Mouse (Mus musculus): Measurements from ENCODE around the gene 1700029F12Rik. TPM values are rescaled to one million over a fixed set of nuclear protein-coding genes. Genes with fewer than 3 reads are reported as not detected.

Gene 1700029F12Rik
- total and polyA plus RNA-seq, 3 experiments, result not detected

GRCm38 (mm10) chr13:97053844-97054243 lies 19.7 kb upstream of the 1700029F12Rik start:
- Histone ChIP-seq H3K9me3 (replicated peaks) (no peaks in the 10 kb centered on the region), H3K27me3 (ENCODE audit: insufficient read depth, low read length) (peaks cover 7% of the 10 kb centered on the region; the same call in 1 of the 2 replicates), H3K4me1 (ENCODE audit: insufficient read depth, low read depth, low read length) (no peaks in the 10 kb centered on the region), H3K36me3 (replicated peaks) (no peaks in the 10 kb centered on the region), H3K4me3 (ENCODE audit: low read depth, low read length) (no peak overlapping the region)
- no peak for ATAC-seq (ENCODE audit: extremely low read depth, insufficient number of reproducible peaks, low FRiP score, poor library complexity, severe bottlenecking)
- TF ChIP-seq POLR2AphosphoS5 (IDR thresholded peaks at IDR 0.05; ENCODE audit: insufficient replicate concordance, low read depth, low read length) (no peak), CTCF (IDR thresholded peaks at IDR 0.05; ENCODE audit: low read depth, low read length) (no peak), GATA2 (IDR thresholded peaks at IDR 0.05; ENCODE audit: borderline replicate concordance, low read depth, low read length) (no peak), TAL1 (conservative IDR thresholded peaks at IDR 0.05; ENCODE audit: low read depth, low read length) (no peak), GATA1 (IDR thresholded peaks at IDR 0.05; ENCODE audit: borderline replicate concordance, low read length) (no peak)
- no peak for DNase-seq (ENCODE audit: low spot score)

DNA sequence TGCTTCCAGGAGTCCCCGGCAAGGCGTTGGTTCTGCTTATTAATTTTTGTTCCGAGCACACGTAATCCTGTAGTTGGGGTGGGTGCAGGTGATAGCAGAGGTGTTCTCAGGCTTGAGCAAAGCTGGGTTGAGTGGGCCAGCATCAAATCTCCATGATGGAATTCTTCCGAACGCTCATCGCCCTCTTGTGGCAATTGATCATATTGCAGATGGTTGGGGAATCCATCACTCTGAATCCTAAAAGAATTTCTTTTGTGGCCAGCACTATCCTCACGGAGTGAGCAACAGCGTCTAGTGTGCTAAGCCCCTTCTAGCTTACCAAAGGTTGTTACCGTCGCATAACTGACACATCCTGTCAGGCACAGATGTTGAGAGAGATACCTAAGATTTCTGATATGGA lies 18.5 kb upstream of the 1700029F12Rik start:
- Histone ChIP-seq H3K9me3 (replicated peaks) (no peaks in the 10 kb centered on the region), H3K27me3 (ENCODE audit: insufficient read depth, low read length) (peaks cover 7% of the 10 kb centered on the region; the same call in 1 of the 2 replicates), H3K4me1 (ENCODE audit: insufficient read depth, low read depth, low read length) (no peaks in the 10 kb centered on the region), H3K4me3 (ENCODE audit: low read depth, low read length) (no peak overlapping the region), H3K36me3 (replicated peaks) (no peaks in the 10 kb centered on the region)
- ATAC-seq (ENCODE audit: extremely low read depth, insufficient number of reproducible peaks, low FRiP score, poor library complexity, severe bottlenecking) (no peak), DNase-seq (ENCODE audit: low spot score) (no peak)
- peak; percentile 68 for TF ChIP-seq CTCF (IDR thresholded peaks at IDR 0.05; ENCODE audit: low read depth, low read length)
- no peak for TF ChIP-seq TAL1 (conservative IDR thresholded peaks at IDR 0.05; ENCODE audit: low read depth, low read length)
- TF ChIP-seq GATA1 (IDR thresholded peaks at IDR 0.05; ENCODE audit: borderline replicate concordance, low read length), result no peak
- TF ChIP-seq GATA2 (IDR thresholded peaks at IDR 0.05; ENCODE audit: borderline replicate concordance, low read depth, low read length), result no peak
- no peak for TF ChIP-seq POLR2AphosphoS5 (IDR thresholded peaks at IDR 0.05; ENCODE audit: insufficient replicate concordance, low read depth, low read length)

DNA sequence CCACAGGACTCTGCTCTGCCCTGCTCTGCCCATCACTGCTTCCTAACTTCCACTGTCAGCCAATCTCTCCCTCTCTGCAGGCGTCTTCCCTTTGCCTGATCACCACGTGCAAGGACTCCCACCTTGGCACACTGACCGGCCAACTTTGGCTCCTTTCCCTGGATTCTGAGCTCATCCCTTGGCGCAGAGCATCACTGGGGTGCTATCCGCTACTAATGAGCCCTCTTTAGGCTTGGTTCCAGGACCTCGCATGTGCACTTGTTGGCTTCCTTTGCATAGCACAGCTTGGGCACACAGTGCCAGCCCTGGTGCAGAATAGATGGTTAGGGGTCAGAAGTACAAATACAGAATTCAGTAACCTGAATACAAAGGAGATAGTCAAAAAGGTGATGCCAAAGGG lies 17.0 kb upstream of the 1700029F12Rik start:
- 0 out of 2 replicates have a peak, but pooled peaks cover 3% of the 10 kb centered on the region for H3K9me3 ChIP-seq (replicated peaks)
- TF ChIP-seq GATA2 (IDR thresholded peaks at IDR 0.05; ENCODE audit: borderline replicate concordance, low read depth, low read length) (no peak), POLR2AphosphoS5 (IDR thresholded peaks at IDR 0.05; ENCODE audit: insufficient replicate concordance, low read depth, low read length) (no peak), GATA1 (IDR thresholded peaks at IDR 0.05; ENCODE audit: borderline replicate concordance, low read length) (no peak), TAL1 (conservative IDR thresholded peaks at IDR 0.05; ENCODE audit: low read depth, low read length) (no peak), CTCF (IDR thresholded peaks at IDR 0.05; ENCODE audit: low read depth, low read length) (no peak)
- DNase-seq (ENCODE audit: low spot score) (no peak), ATAC-seq (ENCODE audit: extremely low read depth, insufficient number of reproducible peaks, low FRiP score, poor library complexity, severe bottlenecking) (no peak)
- H3K27me3 ChIP-seq (ENCODE audit: insufficient read depth, low read length), result peaks cover 7% of the 10 kb centered on the region; the same call in 1 of the 2 replicates
- H3K4me3 ChIP-seq (ENCODE audit: low read depth, low read length), result no peak overlapping the region
- no peaks in the 10 kb centered on the region for H3K36me3 ChIP-seq (replicated peaks)
- H3K4me1 ChIP-seq (ENCODE audit: insufficient read depth, low read depth, low read length), result no peaks in the 10 kb centered on the region

- no peak for TF ChIP-seq GATA2 (IDR thresholded peaks at IDR 0.05; ENCODE audit: borderline replicate concordance, low read depth, low read length)
- no peak for TF ChIP-seq POLR2AphosphoS5 (IDR thresholded peaks at IDR 0.05; ENCODE audit: insufficient replicate concordance, low read depth, low read length)
- no peak for TF ChIP-seq GATA1 (IDR thresholded peaks at IDR 0.05; ENCODE audit: borderline replicate concordance, low read length)
- Histone ChIP-seq H3K36me3 (replicated peaks) (no peaks in the 10 kb centered on the region), H3K27me3 (ENCODE audit: insufficient read depth, low read length) (peaks cover 8% of the 10 kb centered on the region), H3K4me3 (ENCODE audit: low read depth, low read length) (no peak overlapping the region), H3K9me3 (replicated peaks) (no peaks in the 10 kb centered on the region), H3K4me1 (ENCODE audit: insufficient read depth, low read depth, low read length) (no peaks in the 10 kb centered on the region)
- DNase-seq (ENCODE audit: low spot score) (no peak), ATAC-seq (ENCODE audit: extremely low read depth, insufficient number of reproducible peaks, low FRiP score, poor library complexity, severe bottlenecking) (no peak)
Observed at GRCm38 (mm10) chr13:97030075-97030474, 4.1 kb downstream of the 1700029F12Rik start.

DNA sequence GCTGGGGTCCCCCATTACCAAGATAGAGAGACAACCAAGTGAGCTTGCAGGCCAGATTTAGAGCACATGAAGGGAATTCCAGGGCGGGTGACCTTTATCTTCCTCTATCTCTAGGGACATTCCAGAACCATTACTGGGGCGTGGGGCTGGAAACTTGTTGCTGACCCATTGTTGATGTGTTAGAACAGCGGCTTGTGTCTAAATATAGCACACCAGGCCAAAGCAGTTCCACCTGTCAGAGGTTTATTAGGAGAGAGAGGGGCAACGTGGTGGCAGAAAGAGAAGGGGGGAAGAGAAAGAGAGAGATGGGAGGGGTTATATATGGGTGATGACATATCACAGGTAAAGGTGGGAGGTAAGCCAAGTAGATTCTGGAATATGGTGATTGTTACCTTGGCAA lies 12.3 kb downstream of the 1700029F12Rik start:
- Histone ChIP-seq H3K36me3 (replicated peaks) (no peaks in the 10 kb centered on the region), H3K4me1 (ENCODE audit: insufficient read depth, low read depth, low read length) (no peaks in the 10 kb centered on the region), H3K9me3 (replicated peaks) (no peaks in the 10 kb centered on the region), H3K27me3 (ENCODE audit: insufficient read depth, low read length) (peaks cover 4% of the 10 kb centered on the region; the same call in 1 of the 2 replicates), H3K4me3 (ENCODE audit: low read depth, low read length) (no peak overlapping the region)
- no peak for TF ChIP-seq CTCF (IDR thresholded peaks at IDR 0.05; ENCODE audit: low read depth, low read length)
- no peak for DNase-seq (ENCODE audit: low spot score)
- ATAC-seq (ENCODE audit: extremely low read depth, insufficient number of reproducible peaks, low FRiP score, poor library complexity, severe bottlenecking), result no peak

- H3K27me3 ChIP-seq (ENCODE audit: insufficient read depth, low read length), result no peaks in the 10 kb centered on the region; the same call in 1 of the 2 replicates
- H3K36me3 ChIP-seq (replicated peaks), result no peaks in the 10 kb centered on the region
- DNase-seq (ENCODE audit: low spot score) (no peak), ATAC-seq (ENCODE audit: extremely low read depth, insufficient number of reproducible peaks, low FRiP score, poor library complexity, severe bottlenecking) (no peak)
- no peak overlapping the region for H3K4me3 ChIP-seq (ENCODE audit: low read depth, low read length)
- TF ChIP-seq CTCF (IDR thresholded peaks at IDR 0.05; ENCODE audit: low read depth, low read length), result no peak
- no peak for TF ChIP-seq GATA1 (IDR thresholded peaks at IDR 0.05; ENCODE audit: borderline replicate concordance, low read length)
- TF ChIP-seq POLR2AphosphoS5 (IDR thresholded peaks at IDR 0.05; ENCODE audit: insufficient replicate concordance, low read depth, low read length), result no peak
- no peak for TF ChIP-seq GATA2 (IDR thresholded peaks at IDR 0.05; ENCODE audit: borderline replicate concordance, low read depth, low read length)
- no peak for TF ChIP-seq TAL1 (conservative IDR thresholded peaks at IDR 0.05; ENCODE audit: low read depth, low read length)
- no peaks in the 10 kb centered on the region for H3K9me3 ChIP-seq (replicated peaks)
- H3K4me1 ChIP-seq (ENCODE audit: insufficient read depth, low read depth, low read length), result no peaks in the 10 kb centered on the region
Observed at GRCm38 (mm10) chr13:97020122-97020521, 14.0 kb downstream of the 1700029F12Rik start.

DNA sequence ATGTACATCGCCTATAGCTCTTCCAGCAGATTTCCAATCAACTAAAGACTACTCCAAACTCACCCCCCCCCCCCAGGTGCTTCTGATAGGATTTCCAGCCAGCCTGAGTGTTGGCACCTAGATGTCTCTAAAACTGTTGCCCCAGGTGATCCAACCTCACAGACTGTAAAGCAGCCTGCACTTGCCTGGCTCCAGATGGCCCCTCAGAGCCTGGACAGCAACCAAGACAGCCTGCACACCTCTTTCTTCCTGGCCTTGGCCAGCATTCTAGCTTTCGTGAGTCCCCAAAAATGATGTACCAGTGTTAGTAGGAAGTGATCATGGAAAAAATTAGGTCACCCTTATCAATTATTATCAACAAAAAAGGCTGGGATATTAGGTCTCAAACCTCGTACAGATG lies 16.5 kb downstream of the 1700029F12Rik start:
- DNase-seq (ENCODE audit: low spot score) (no peak), ATAC-seq (ENCODE audit: extremely low read depth, insufficient number of reproducible peaks, low FRiP score, poor library complexity, severe bottlenecking) (no peak)
- Histone ChIP-seq H3K36me3 (replicated peaks) (no peaks in the 10 kb centered on the region), H3K27me3 (ENCODE audit: insufficient read depth, low read length) (no peaks in the 10 kb centered on the region; the same call in 1 of the 2 replicates), H3K4me3 (ENCODE audit: low read depth, low read length) (no peak overlapping the region), H3K9me3 (replicated peaks) (no peaks in the 10 kb centered on the region), H3K4me1 (ENCODE audit: insufficient read depth, low read depth, low read length) (no peaks in the 10 kb centered on the region)
- TF ChIP-seq CTCF (IDR thresholded peaks at IDR 0.05; ENCODE audit: low read depth, low read length), result no peak
- TF ChIP-seq POLR2AphosphoS5 (IDR thresholded peaks at IDR 0.05; ENCODE audit: insufficient replicate concordance, low read depth, low read length), result no peak
- TF ChIP-seq GATA1 (IDR thresholded peaks at IDR 0.05; ENCODE audit: borderline replicate concordance, low read length), result no peak
- TF ChIP-seq TAL1 (conservative IDR thresholded peaks at IDR 0.05; ENCODE audit: low read depth, low read length), result no peak
- TF ChIP-seq GATA2 (IDR thresholded peaks at IDR 0.05; ENCODE audit: borderline replicate concordance, low read depth, low read length), result no peak
